Mouse (Mus musculus): ENCODE data around the gene Sh3pxd2a. TPM values are rescaled to one million over a fixed set of nuclear protein-coding genes. Genes with fewer than 3 reads are reported as not detected.

Gene Sh3pxd2a
- total and polyA plus RNA-seq, 3 experiments: 1.3 to 4.6 (median 3.2) TPM

- Histone ChIP-seq H3K4me2 (ENCODE audit: insufficient read depth, low read depth, poor library complexity, severe bottlenecking) (no peak overlapping the region), H3K9ac (ENCODE audit: insufficient read depth, low read depth) (no peak overlapping the region), H3K27me3 (replicated peaks) (no peaks in the 10 kb centered on the region), H3K9me3 (replicated peaks; ENCODE audit: low read length) (peaks cover 4% of the 10 kb centered on the region), H3K27ac (ENCODE audit: insufficient read depth, low read depth) (no peak overlapping the region), H3K79me2 (replicated peaks; ENCODE audit: control insufficient read depth, extremely low read depth, insufficient read depth, poor library complexity, severe bottlenecking) (no peaks in the 10 kb centered on the region), H3K4me3 (replicated peaks in 1 of 3; ENCODE audit: low read depth in 2 of 3, low read length in 2 of 3, poor library complexity in 1 of 3) (no peak overlapping the region), H3K36me3 (replicated peaks in 1 of 2; ENCODE audit: control insufficient read depth in 1 of 2, insufficient read depth in 1 of 2, low read length in 1 of 2) (no peaks in the 10 kb centered on the region), H3K4me1 (ENCODE audit: control insufficient read depth in 1 of 2, insufficient read depth in 2 of 2) (peaks cover 0 to 8% of the 10 kb centered on the region in 2 experiments; a peak in 2 of 4 replicates)
- dilution Hi-C loops (cut with MboI; ENCODE audit: extremely low pct_ligation_motif_present, extremely low pct_unique_long_range_greater_than_20kb, low sequenced_read_pairs): no loop called here
- in situ Hi-C loops (cut with MboI; ENCODE audit: low pct_ligation_motif_present, low pct_unique_long_range_greater_than_20kb, low sequenced_read_pairs): no loop called here
- no peak for DNase-seq (ENCODE audit: extremely low read depth)
- TF ChIP-seq GABPA (IDR thresholded peaks at IDR 0.05; ENCODE audit: insufficient replicate concordance, low read depth, low read length) (no peak), MEF2A (IDR thresholded peaks at IDR 0.05; ENCODE audit: borderline replicate concordance, low read depth, low read length) (no peak), CHD2 (IDR thresholded peaks at IDR 0.05; ENCODE audit: low read length) (no peak), MYC (IDR thresholded peaks at IDR 0.05; ENCODE audit: low read depth, low read length) (no peak), JUND (conservative IDR thresholded peaks at IDR 0.05; ENCODE audit: low read depth, low read length) (no peak), MAZ (IDR thresholded peaks at IDR 0.05; ENCODE audit: low read depth, low read length) (no peak), EP300 (IDR thresholded peaks at IDR 0.05; ENCODE audit: low read length) (no peak), MAFK (IDR thresholded peaks at IDR 0.05; ENCODE audit: insufficient replicate concordance, low read length) (no peak), MAX (IDR thresholded peaks at IDR 0.05; ENCODE audit: low read length) (no peak), E2F4 (IDR thresholded peaks at IDR 0.05; ENCODE audit: insufficient replicate concordance, low read depth, low read length) (no peak), POLR2AphosphoS2 (IDR thresholded peaks at IDR 0.05; ENCODE audit: low read depth, low read length) (no peak)
These were observed 252.4 kb downstream of the Sh3pxd2a start for GRCm38 (mm10) chr19:47211609-47212312.

GRCm38 (mm10) chr19:47210432-47210831 lies 253.8 kb downstream of the Sh3pxd2a start:
- Histone ChIP-seq H3K9ac (ENCODE audit: insufficient read depth, low read depth) (no peak overlapping the region), H3K9me3 (replicated peaks; ENCODE audit: low read length) (peaks cover 4% of the 10 kb centered on the region), H3K36me3 (replicated peaks in 1 of 2; ENCODE audit: control insufficient read depth in 1 of 2, insufficient read depth in 1 of 2, low read length in 1 of 2) (no peaks in the 10 kb centered on the region), H3K4me1 (ENCODE audit: control insufficient read depth in 1 of 2, insufficient read depth in 2 of 2) (peaks cover 0 to 8% of the 10 kb centered on the region in 2 experiments; a peak in 2 of 4 replicates), H3K4me3 (replicated peaks in 1 of 3; ENCODE audit: low read depth in 2 of 3, low read length in 2 of 3, poor library complexity in 1 of 3) (no peak overlapping the region), H3K27ac (ENCODE audit: insufficient read depth, low read depth) (no peak overlapping the region), H3K79me2 (replicated peaks; ENCODE audit: control insufficient read depth, extremely low read depth, insufficient read depth, poor library complexity, severe bottlenecking) (no peaks in the 10 kb centered on the region), H3K4me2 (ENCODE audit: insufficient read depth, low read depth, poor library complexity, severe bottlenecking) (no peak overlapping the region), H3K27me3 (replicated peaks) (no peaks in the 10 kb centered on the region)
- dilution Hi-C loops (cut with MboI; ENCODE audit: extremely low pct_ligation_motif_present, extremely low pct_unique_long_range_greater_than_20kb, low sequenced_read_pairs): no loop called here
- TF ChIP-seq ZKSCAN1 (IDR thresholded peaks at IDR 0.05; ENCODE audit: borderline replicate concordance, low read depth, low read length): no peak
- no peak for TF ChIP-seq NELFE (IDR thresholded peaks at IDR 0.05; ENCODE audit: low read depth, low read length)
- TF ChIP-seq SIN3A (IDR thresholded peaks at IDR 0.05; ENCODE audit: low read length): no peak
- TF ChIP-seq MEF2A (IDR thresholded peaks at IDR 0.05; ENCODE audit: borderline replicate concordance, low read depth, low read length): no peak
- DNase-seq (ENCODE audit: extremely low read depth): no peak
- in situ Hi-C loops (cut with MboI; ENCODE audit: low pct_ligation_motif_present, low pct_unique_long_range_greater_than_20kb, low sequenced_read_pairs): no loop called here

Other genes starting within 250 kb of the Sh3pxd2a start
- 21.8 and 25.3 TPM in 2 replicates for gene Stn1, start 73.1 kb upstream of the Sh3pxd2a start, total RNA-seq (2012; rRNA removed)
- 31.0 and 35.7 TPM in 2 replicates for gene Stn1, start 73.1 kb upstream of the Sh3pxd2a start, total RNA-seq (2014; rRNA removed)
- 16.9 and 18.3 TPM in 2 replicates for gene Stn1, start 73.1 kb upstream of the Sh3pxd2a start, polyA plus RNA-seq (2012; ENCODE audit: insufficient read length, low read depth)
- 18.0 and 21.1 TPM in 2 replicates for gene Slk, start 115.3 kb upstream of the Sh3pxd2a start, total RNA-seq (2012; rRNA removed)
- 25.5 and 31.6 TPM in 2 replicates for gene Slk, start 115.3 kb upstream of the Sh3pxd2a start, total RNA-seq (2014; rRNA removed)
- gene Slk, start 115.3 kb upstream of the Sh3pxd2a start, polyA plus RNA-seq (2012; ENCODE audit: insufficient read length, low read depth): 33.6 and 35.1 TPM in 2 replicates
- 0.08 and 0.34 TPM in 2 replicates for gene Col17a1, start 227.7 kb upstream of the Sh3pxd2a start, total RNA-seq (2012; rRNA removed)
- gene Col17a1, start 227.7 kb upstream of the Sh3pxd2a start, total RNA-seq (2014; rRNA removed): 0.12 and 0.42 TPM in 2 replicates
- 0.55 and 0.59 TPM in 2 replicates for gene Col17a1, start 227.7 kb upstream of the Sh3pxd2a start, polyA plus RNA-seq (2012; ENCODE audit: insufficient read length, low read depth)

All from CH12.LX (cell line).